Mouse (Mus musculus) large intestine, adult 2 months (tissue): ENCODE data around the gene Pld4. TPM values are rescaled to one million over a fixed set of nuclear protein-coding genes. Genes with fewer than 3 reads are reported as not detected.
"Not testable (repeated sequence)": the region's sequence is repeated elsewhere in the genome, so short reads cannot be mapped to it uniquely, and the experiment has no call there.

Source experiments
- DNase-seq: peaks from one replicate; pipeline ENCODE4 v3.0.0-alpha.2; 2012; ENCODE audit warnings: low read depth, low spot score
- WGBS: fragments of 180-500 bp; shearing (Covaris S2); methylation state at CpG from one replicate; pipeline ENCODE4 v1.1.7; 2018; 5-methylcytosine and 5-hydroxymethylcytosine counted together
- polyA plus RNA-seq: library from polyadenylated mRNA; depleted of rRNA; stranded (reverse); fragments of >200 nt; gene quantifications from 2 replicates; pipeline ENCODE4 v1.2.3, GENCODE M21; 2012

The Pld4 gene
- polyA plus RNA-seq, 1 experiment = 39.4 TPM

DNA sequence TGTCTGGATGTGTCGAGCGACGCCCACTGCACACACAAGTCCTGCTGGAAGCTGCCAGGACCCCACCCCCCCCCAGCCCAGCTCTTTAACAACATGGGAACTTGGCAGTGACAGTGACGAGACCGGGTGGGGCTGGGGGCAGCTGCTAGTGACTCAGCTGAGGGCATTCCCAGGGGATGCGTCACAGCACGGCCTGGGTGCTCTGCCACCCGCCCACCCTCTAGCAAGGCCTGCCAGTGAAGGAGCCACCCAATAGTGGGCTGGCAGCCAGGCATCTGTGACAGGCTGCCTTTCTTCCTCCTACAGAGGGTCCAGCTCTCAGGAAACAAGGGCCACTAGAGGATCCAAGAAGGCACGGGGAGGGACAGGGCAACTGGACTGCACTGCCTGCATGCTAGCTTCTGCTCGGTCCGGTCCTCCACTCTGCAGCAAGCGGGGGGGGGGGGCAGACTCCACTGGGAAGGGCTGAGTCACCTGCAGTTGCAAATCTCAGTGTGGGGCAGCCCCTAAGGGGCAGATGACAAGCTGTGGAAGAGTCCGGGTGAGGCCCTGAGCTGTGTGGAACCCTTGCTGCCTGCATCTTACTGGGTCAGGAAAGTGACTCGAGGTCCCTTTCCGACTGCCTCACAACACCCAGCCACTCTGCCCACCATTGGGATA is 37.3 kb downstream of the Pld4 start:
- no peak for DNase-seq
- 16% methylated on average over 15 of the region's 15 CpGs for WGBS

DNA sequence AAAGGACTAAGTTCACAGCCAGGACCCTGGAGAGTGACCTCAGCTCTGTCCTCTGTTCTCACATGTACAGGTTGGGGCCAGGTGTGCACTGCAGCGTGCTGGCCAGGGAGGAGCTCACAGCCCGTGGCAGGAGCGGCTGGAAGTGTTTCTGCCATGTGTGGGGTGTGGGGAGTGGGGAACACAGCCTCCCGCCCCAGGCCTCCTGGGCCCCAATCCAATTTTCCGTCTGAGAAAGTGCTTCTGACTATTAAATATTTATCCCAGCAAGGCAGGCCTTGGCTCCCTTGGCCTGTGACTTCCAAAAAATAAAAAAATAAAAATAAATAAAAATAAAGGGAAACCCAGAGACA is 37.9 kb downstream of the Pld4 start:
- 16% methylated on average over 5 of the region's 5 CpGs for WGBS
- no peak for DNase-seq

DNA sequence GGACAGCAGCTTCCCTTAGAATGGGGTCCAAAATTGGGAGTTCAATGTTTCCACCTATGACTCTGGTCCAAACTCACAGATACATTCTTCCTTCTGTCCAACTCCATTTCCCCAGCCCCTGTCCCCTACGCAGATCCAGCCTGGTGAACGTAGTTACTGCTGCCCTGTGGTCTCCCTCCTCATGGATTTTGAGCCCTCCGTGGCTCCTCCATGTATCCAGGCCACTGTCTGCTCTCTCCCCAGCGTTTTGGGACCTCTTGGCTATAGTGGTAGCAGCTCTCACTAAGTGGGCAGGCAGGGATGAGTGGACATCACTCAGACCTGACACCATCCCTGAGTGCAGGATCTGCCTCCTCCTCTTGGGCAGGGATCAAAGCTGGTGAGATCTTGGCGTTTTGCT is 38.3 kb downstream of the Pld4 start:
- no peak for DNase-seq
- WGBS = 68% methylated on average over 5 of the region's 5 CpGs

DNA sequence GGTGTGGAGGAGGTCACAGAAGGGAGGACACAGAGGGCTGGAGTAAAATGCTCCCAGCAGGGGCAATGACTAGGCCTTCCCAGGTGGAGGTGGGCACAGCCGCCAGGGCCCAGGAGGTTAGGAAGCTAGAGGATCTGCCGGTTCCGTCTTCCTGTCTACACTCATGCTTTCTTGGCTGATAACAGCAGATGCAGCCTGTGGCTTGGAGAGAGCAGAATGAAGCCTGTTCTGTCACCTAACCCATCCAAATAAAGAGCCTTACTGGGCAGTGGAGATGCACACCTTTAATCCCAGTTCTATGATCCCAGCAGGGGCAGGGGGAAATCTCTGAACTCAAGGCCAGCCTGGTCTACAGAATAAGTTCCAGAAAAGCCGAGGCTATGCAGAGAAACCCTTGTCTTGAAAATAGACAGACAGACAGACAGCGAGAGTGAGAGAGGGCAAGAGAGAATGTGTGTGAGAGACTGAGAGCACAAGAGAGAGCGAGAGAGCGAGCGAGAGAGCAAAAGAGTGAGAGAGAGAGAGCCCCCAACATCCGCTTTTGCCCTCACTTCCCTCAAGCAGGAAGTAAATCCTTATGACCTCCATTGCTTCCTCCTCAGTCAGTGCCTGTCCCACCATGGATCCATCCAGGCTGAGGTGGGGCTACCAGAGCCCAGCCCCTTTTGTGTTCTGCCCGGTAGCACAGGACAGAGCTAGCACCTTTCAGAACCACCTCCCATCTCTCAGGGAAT is 38.9 kb downstream of the Pld4 start:
- WGBS = 87% methylated on average over 10 of the region's 10 CpGs
- no peak for DNase-seq

DNA sequence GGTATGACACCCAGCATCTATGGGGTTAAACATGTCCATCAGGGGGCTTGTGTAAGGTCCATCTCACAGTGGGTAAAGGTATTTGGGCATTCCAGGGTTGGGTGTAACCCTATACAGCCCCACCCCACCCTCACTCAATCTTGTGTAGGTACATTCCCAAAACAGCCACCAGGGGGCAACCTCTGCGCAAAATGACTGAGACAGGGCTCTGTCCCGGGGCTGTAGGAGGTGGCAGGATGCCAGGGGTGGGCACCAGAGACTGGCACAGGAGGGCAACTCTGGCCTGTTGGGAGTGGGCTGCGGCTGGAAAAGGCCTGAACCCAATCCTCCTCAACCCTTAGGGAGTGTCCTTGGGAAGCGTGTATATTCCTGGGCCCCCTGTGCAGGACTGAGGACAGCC is 40.0 kb downstream of the Pld4 start:
- no peak for DNase-seq
- WGBS = 10% methylated on average over 4 of the region's 4 CpGs

DNA sequence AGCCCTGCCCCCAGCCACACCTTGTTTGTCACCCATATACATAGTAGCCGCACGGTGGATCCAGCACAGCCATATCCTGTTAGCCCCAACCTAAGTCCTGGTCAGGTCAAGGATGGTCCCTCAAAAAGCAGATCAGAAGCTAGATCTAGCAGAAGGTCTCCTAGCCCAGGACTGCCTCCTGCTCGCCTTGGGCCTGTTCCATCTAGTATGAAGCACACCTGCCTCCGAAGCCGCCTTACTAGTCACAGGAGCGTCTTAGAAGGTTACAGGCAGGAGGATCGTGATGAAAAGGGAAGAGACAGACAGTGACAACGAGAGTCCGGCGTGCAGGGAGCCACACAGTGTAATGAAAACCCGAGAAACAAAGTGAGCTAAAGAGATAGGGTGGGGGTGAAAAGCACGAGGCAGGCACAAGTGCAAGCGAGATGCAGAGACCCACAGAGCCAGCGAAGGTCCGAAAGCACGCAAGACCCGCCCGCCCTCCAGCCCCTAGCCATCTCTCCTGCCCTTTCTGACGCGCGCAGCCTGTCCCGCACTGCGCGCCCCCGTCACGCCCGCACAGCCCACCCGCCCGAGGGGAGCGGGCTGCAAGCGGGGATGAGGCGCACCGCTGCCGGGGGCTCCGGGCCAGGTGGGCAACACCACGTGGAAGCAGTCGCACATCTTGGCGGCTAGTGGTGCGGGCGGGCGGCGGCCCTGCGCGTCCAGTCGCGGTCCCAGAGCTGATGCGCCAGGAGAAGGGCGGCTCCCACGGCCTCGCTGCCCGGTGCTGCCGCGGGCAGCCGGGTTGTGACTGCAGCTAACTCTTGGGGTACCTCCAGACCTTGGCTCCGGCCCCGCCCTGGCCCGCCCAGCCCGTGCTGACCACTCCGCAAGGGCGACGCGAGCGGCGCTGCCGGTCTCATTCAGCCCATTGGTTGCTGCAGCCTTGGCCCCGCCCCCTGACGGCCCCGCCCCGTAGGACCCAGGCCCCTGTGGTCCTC is 41.7 kb downstream of the Pld4 start, which contains the start of gene Ahnak2:
Gene Ahnak2 (minus strand): TSS at position 794 of the 983 bp plus-strand sequence.
- DNase-seq = no peak
- 3% methylated on average over 63 of the region's 69 CpGs for WGBS

DNA sequence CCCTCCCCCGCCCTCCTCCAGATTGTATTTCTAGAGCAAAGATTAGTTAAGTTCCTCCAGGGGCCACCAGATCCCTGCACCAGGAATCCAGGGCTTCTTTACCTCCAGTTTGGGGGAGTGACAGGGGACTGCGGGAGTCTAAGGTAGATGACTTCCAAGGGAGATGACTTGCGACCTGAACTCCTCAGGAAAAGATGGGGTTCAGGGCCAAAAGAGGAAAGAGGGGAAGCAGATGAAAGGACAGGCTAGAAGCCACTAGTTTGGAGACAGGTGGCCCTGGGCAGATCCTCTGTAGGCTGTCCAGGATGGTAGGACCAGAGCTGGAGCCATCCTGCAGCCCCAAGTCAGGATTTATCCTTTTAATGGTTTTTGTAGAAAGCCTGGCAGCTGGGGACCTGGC is 42.5 kb downstream of the Pld4 start:
- WGBS = 30% methylated on average over 3 of the region's 3 CpGs
- no peak for DNase-seq

DNA sequence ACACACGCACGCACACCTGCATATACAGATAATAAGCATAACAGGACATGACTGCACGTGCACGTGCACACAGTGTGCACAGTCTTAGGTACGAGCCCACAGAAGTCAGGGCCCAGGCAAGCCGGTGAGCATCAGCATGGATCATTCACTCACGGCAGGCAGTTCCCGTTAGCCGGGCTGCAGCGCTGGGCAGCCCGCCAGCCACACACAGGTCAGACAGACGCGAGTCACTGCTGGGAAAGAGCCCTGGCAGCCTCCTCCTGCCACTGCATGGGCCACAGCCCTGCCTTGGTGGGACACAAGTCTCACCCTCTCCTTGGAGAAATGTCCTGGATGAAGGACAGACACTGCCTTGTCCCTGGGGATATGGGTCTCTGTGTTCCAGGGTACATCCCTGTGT is 43.6 kb downstream of the Pld4 start:
- DNase-seq = no peak
- 31% methylated on average over 13 of the region's 13 CpGs for WGBS

DNA sequence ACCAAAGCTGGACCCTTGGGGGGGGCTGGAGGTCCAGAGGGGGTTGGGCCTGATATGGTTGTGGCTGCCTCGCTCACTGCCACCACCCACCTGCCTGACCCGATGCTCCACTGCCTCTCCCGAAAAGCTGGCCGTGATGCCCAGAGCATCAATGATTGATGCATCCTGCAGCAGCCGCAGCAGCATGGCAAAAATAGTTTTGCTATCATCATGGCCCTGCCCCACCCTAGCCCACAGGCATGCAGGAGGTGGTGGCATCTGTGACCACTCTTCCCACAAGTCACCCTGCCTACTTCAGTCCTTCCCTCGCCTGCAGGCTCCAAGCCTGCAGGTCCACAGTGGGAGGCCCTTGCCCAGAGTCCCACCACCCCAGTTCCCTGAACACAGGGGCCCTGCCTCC is 45.6 kb downstream of the Pld4 start:
- 71% methylated on average over 6 of the region's 6 CpGs for WGBS
- DNase-seq = no peak

DNA sequence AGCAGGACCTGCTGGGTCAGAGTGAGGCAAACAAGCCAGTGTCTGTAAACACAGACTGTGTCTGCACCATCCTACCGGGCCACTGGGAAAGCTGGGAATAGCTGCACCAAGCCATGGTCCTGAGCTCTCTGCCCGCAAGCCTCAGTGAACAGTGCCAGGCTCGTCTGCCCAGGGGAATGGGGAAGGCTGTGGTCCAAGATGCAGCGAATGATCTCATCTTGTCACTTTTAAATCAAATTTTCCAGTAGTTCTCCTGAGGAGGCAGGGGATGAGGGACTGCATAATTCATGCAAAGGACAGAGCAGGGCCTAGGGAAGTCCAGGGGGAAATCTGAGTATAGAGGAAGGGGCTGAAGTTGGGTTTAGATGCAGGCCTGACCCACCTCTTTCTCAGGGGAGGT is 47.3 kb downstream of the Pld4 start:
- WGBS = 90% methylated on average over 4 of the region's 4 CpGs

DNA sequence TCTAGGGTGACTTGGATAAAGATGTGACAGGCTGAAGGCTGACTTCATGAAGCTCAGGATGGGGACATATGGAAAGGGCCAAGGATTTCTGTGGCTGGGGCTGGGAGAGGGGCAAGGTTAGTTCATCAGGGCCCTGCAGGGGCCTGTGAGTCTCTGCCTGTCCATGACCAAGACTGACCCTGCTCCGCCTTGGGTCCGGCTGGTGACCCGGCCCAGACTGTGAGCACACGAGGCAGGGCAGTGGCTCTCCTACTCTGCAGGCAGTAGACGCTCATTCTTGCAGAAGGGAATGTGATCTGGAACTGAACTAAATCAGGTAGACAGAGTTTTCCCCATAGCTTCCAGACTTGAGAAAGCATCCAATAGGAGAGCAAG is 47.7 kb downstream of the Pld4 start:
- no peak for DNase-seq
- WGBS = 65% methylated on average over 5 of the region's 5 CpGs

More for the DNA sequence above, 47.3 kb downstream of the Pld4 start:
- DNase-seq = no peak

DNA sequence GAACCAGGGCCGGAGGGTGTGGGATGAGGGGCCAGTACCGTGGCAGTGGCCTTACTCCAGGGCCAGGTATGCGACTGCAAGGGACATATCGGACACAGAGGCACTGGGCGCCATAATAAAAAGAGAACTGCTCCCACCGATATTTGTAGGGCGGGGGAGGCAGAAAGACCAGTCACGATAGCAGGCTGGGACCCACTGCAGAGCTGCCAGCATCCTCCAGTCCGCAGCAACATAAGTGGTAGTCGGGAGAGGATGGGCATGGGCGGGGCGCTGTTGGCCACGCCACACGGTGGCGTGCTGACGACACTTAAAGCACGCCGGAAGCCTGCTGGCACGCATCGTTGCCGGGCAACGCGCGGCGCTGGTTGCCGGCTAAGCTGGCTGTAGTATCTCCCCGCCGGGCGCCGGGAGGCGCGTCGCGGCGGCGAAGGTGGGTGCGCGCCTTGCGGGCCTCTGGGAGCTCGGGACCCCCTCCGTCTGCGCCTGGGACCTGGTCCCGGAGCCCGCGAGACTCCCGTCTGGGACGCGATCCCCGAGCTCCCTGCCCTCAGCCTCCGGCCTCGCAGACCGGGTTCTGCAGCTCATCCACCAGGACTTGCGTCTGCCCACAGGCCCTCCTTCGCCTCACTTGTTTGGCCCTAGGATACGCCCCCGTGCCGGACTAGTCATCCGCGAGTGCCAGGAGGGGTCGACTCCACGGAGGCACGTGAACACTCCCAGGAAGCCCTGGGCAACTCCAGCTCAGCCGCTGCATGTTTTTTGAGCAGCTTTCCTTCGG is 48.3 kb downstream of the Pld4 start, which contains the start of gene Clba1:
Gene Clba1 (plus strand): TSS at position 351 of the 778 bp plus-strand sequence.
- peak; percentile 83 for DNase-seq
- 1% methylated on average over 64 of the region's 64 CpGs for WGBS

DNA sequence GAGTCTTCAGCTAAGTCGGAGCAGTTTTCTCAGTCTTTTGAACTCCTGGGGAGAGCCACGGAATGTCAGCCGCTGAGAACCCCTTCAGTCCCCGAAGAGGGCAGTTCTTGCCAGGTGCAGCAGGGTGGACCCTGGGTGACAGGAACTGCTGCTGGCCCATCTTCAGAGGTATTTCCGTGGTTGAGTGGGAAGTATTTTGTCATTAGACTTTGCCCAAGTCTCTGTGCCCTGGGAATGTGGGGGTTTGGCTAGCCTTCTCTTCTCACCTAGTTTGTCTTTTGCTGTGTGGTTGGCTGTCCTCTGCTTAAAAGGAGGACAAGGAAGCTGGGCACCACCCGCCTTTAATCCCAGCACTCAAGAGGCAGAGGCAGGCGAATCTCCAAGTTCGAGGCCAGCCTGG is 49.2 kb downstream of the Pld4 start:
- 14% methylated on average over 8 of the region's 8 CpGs for WGBS
- no peak for DNase-seq

DNA sequence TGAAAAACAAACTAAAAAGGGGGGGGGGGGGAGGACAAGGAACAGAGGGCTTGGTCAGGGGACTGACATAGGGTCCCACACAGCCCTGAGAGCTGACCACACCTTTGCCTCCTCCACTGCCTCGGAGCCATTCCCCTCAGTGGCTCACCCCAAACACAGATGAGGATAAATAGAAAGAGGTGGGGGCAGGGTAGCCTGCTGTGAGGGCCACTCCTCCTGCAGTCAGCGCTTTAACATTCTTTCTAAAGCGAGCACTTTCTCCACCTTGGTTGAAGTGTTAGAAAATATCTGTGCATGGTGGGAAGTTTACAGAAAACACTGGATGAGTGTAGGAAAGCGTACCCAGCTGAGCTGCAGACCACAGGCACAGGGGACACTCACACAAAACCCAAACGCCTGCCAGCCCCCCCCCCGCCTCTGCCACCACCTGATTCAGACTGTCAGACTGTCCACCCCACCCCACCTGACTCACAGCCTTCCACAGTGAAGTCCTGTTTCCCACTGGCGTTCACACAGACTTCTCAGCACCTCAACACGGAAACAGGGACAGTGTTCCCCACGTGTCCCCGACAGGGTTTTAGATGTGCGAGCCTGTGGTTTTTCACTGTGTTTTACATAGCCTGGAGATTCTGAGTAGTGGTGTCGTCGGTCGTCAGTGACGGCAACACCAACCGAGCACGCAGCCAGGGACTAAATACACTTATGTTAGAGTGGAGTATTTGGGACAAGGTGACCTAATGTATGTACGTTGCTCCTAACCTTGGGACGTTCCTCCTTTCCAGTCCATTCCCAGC is 49.8 kb downstream of the Pld4 start:
- 73% methylated on average over 19 of the region's 19 CpGs for WGBS
- no peak for DNase-seq

DNA sequence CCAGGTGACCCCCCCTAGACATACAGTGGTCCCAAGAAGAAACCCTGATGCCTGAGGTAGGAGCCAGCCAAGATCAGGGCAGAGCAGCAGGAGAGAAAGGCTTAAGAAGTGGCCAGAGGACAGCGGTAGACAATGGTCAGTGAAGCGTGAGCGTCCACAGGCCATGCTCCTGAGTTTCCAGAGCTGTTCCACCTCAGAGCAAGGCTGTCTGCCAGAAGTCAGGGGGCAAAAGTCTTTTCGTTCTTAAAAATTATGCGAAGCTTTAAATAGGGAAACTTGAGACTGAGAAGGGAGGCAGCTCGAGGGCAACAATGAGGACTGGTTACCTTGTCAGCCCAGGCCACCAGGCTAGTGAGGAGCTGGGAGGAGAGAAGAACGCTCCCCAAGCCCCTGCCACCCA is 52.9 kb downstream of the Pld4 start:
- WGBS = 98% methylated on average over 7 of the region's 7 CpGs
- no peak for DNase-seq

DNA sequence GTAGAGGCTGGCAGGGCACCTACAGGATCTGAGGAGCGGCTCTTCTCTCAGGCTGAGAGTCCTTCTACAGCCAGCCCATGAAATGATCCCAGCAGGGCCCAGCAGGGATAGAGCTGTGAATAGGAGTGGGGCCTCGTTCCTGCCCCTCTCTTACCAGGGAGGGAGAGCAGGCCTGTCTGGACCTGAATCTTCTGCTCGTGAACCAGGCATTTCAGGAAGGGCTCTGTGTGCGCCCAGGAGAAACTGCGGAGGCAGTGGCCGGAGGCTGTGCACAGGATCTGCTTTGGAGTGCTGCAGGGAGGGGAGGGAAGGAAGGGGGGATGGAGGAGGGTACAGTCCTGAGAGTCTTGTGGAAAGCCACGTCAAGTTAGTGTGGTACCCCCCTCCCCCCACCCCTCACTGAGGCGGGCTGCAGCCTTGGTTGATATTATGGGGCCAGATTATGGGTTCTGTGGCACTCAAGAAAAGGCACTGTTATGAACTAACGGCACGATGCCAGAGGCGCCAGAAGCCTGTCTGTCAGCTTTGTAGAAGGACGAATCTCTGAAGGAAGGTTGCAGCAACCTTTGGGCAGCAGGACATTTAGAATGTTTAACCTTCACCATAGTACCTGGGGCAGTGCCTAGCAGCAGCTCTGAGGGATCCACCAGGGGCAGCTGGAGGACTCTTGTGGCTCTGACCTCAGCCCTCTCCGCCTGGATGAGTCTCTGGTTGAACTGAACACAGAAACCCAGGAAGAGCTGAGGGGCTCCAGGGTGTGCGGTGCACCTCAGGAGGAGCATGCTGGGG is 54.4 kb downstream of the Pld4 start:
- no peak for DNase-seq
- 83% methylated on average over 14 of the region's 14 CpGs for WGBS

DNA sequence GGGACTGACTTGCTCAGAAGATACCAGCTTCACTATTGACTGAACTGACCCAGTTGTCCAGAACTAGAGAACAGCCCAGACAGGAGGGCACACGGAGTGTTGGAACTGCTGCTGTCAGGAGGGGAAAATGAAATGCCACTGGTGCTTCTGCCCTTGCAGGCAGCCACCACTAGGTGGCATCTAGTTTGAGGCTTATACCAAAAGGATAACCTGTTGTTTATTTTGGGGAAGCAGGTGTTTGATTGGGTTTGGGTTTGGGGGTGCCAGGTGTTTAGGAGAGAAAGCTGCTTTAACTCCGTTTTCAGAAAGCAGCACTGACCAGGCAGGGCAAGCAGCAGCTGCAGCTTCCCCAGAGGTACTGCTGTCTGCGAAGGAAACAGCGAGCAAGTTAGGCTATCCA is 55.8 kb downstream of the Pld4 start:
- no peak for DNase-seq
- 56% methylated on average over 4 of the region's 4 CpGs for WGBS

DNA sequence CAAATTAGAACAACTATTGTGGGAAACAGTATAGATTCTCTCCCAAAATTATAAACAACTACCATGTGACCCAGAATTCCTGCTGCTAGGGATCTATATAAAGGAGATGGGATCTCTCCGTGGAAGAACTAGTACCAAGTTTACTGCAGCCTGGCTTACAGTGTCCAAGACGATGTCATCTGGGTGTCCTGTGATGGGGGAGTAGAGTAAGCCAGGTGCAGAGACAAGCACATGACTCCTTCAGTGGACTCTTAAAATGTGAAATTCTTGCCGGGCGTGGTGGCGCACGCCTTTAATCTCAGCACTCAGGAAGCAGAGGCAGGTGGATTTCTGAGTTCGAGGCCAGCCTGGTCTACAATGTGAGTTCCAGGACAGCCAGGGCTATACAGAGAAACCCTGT is 56.4 kb downstream of the Pld4 start:
- WGBS = 82% methylated on average over 7 of the region's 7 CpGs
- not testable (repeated sequence) for DNase-seq
